Mouse (Mus musculus): ENCODE measurements around the gene Aktip.

Gene Aktip

DNA sequence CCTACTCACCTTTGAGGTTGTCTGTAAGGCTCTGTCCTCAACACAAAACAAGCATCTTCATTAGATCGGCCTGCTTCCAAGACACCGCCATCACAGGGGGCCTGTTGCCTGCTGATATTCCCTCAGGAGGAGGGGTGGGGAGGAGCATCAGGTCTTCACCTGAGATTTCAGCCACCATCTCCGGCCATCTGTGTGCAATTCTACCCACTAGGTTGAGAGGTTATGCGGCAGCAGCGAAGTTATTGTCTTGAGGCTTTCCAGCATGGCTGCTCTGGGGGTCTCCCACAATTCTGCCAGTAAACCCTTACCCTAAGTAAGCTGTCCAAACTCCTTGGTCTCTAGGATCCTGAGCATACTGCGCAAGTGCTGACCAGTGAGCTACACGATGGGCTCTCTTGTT, at the start of gene Aktip:
Gene Aktip (minus strand): TSS at position 101 of the 400 bp plus-strand sequence.
- no peak for DNase-seq (ENCODE audit: low read depth)

DNA sequence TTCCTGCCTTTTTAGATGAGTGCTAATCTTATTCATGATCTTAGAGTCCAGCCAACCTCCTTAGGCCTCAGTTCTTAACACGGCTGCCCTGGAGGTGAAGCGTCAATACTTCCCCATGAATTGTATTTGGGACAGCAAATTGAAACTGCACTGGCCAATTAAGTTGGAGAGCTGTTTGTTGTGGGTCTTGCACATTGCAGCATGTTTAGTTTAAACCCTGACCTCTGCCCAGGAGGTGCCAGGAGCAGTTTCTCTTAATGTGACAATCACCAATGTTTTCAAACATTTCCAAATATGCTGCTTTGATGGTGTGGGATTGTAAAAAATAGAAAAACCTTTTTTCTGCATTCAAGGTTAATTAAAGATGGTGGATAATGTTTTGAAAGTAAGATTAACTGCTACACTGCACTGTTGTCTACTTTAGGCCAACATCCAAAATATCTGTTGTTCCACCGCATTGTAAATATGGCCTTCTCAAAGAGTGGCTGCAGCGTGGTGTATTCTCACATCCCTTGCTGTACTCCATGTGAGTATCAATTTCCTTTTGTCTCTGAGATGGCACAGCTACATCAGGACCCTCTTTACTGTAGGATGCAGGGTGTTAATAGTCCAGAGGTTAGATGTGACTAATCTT, 46.2 kb upstream of the Aktip start:
- no peak for DNase-seq (ENCODE audit: low read depth)

DNA sequence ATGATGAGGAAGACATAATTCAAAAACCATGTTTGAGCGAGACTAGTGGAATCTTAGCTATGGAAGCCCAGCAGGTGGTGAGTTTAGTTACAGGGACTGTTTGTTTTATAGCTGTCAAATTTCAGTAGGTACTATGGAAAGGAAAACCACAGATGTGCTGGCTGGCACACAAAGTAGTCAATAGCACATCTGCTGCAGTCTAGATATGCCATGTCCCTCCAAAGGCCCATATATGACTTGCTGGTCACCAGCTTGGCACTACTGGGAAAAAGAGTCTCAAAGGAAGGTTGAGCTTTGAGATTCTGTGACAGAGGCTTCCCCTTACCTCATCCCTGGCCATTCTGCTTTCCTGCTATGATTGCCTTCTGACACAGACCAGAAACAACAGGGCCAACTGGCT, 42.9 kb upstream of the Aktip start:
- no peak for DNase-seq (ENCODE audit: low read depth)

DNA sequence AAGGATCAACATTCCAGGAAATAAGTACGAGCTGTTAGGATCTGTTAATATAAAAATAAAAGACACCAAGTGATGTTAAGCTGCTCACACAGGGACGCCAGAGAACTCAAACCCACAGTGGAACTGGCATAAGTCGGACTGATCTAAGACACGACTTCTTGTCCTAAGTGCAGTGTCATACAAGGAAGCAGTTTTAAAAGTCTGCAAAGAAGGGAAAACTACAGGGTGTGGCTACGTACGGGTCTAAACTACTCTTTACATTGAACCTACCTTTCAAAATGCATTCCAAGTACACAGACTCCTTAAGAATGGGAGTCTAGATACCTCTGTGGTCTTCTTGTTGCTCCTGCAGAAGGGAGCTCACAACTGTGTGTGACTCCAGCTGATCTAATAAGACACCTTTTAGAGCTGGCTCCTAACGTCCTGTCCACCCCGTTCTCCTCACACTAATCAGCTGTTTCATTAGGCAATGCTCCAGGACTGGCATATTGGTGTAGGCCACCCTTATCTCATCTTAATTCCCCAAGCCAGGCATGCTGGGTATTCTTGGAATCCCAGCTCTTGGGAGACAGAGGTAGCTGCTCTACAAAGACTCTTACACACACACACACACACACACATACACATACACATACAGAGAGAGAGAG, 42.2 kb upstream of the Aktip start:
- no peak for DNase-seq (ENCODE audit: low read depth)

DNA sequence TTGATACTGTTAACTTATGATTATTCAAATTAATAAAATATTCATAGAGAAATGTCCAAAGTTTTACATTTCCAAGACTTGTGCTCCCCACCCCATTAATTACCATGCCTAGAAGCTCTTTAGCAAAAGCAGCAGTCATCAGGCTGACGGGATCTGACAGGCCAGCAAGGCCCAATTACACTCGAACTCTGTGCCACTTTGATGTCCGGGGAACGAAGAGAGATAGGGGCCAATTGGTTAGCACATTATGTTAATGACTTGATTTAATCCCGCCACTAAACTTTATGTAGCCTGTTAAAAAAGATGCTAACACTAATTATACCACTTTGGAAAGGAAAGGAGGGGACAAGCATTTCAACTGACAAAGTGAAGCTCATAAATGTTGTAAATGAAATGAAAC, 41.6 kb upstream of the Aktip start:
- no peak for DNase-seq (ENCODE audit: low read depth)

DNA sequence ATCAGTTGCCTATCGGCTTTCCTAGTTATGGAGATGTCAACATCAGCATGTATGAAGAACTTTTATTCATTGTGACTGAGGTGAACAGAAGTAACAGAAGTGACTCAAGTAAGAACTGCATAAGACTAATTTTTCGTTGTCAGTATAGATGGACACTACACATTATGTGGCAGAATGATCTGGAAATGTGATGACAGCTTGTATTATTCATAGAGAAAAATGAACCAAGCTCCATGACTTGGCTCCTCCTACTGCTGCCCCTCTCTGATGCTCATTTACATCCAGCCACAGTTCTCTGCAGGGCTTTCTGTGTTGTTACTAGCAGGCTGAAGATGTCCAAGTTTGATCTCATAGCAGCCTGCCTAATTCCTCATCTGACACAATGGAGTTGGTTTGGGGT, 37.4 kb upstream of the Aktip start:
- no peak for DNase-seq (ENCODE audit: low read depth)

DNA sequence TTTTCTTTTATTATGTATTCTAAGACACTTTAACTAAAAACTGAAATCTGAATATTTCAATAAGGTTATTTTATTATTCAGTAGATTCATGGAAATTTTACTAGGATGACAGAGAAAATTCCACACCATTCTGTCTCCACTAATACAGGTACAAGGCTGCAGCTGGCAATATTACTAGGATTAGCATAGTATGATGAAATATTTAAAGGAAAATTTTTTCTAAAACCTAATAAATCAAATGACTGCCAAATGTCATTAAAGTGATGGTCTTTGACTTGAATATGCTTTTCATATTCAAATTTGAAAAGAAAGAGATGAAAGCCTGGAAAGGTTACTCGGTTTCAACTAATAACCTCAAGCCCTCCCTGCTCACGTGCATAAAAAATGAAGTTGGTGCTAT, 34.3 kb upstream of the Aktip start:
- DNase-seq (ENCODE audit: low read depth): no peak

DNA sequence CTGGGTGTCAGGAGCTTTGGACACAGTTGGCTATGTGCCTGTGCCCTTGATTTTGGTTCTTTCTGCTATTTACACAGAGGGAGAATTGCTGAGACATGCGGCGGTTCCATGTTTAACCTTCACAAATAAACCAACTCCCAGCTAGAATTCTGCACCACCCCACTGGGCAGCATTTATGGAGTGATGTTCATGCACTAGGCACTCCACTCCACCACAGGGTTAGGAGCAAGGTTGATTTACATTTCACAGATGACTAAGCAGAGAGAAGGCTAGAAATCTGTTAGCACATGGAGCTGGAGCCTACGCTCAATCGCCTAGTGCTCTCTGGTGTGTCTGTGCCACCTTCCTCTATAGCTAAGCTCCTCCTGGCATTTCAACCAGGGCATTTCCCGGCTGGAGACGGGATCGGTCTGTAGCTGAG, 27.7 kb upstream of the Aktip start:
- DNase-seq (ENCODE audit: low read depth): no peak

DNA sequence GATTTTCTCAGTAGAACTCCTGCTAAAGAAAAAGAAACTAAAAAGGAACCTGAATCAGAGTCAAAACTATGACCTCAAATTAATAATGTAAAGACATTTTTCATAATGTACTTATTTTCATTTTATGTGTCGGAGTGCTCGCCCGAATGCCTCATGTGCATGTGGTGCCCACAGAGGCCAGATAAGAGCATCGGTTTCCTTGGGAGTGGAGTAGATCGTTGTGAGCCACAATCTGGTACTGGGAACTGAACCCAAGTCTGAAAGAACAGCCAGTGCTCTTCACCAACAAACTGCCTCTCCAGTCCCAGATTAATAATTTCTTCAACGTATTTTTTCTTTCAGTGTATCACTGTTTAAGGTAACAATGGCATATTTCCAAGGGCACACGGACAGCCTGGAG, 24.5 kb upstream of the Aktip start:
- no peak for DNase-seq (ENCODE audit: low read depth)

DNA sequence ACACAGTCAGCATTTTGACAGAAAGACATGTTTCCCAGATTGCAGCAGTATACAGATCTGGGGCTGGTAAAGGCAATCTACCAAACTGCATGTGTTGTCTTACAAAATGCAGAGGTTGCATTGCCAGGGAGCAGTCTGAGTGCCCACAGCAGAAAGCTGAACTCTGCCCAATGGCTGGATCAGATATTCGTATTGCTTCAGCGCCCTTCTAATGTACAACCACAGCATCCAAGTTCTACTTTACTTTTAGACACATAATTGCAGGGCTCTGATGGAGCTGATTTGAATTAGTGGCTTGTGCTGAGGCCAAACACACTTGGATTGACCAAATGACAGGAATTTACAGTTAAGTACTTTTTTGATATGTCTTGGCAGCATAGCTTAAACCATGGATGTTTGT, 22.1 kb upstream of the Aktip start:
- no peak for DNase-seq (ENCODE audit: low read depth)

DNA sequence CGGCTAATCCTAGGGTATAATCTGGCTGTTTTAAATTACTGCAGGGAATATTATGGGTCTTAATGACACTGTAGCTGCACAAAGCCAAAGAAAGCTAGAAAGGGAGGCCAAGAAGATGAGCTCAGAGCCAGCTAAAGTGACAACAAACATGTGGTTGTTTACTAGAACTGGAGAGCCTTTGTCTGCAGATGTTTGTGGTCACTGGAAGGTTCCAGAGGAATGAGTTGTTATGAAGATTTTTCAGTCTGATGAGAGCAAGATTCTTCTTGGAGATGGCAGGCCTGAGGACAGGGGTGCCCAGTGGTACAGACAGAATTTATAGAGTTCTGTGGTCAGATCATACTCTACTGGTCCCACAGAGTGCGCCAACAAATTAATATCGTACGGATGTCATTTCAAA, 18.5 kb upstream of the Aktip start:
- DNase-seq (ENCODE audit: low read depth): no peak

DNA sequence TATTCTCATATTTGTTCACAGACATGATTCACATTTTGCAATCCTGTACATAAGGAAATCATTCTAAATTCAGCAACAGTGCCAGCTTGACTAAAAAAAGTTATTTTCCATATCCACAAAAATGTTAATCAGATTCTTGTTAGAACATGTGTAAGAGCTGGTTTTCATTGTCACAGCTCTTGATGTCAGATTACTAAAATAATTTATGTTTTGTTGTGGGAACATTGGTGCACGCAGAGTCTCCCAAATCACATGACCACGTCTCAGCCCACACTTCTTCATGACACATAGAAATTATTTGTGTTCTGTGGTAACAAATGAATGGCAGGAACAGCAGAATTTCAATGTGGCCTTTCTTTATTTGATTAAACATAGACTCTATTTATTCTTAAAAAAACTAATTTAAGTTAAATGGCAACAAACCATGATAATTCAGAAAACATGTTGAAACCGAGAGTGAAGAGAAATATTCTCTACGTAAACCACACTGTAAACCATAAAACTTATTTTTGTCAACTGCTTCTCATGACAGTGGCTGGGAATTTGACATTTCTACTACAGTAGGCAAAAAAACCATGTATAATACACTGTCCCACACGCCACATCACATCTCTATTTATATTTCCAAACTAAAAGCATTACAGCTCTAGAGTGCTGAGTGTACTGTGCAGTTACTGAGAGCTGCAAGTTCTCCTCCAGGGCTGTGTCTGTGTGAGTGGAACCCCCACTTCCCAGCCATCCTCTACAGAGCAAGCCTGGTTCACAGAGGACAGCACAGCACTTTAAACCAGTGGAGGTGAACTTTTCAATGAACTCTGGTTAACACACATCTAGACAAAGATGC, 17.5 kb upstream of the Aktip start:
- no peak for DNase-seq (ENCODE audit: low read depth)

DNA sequence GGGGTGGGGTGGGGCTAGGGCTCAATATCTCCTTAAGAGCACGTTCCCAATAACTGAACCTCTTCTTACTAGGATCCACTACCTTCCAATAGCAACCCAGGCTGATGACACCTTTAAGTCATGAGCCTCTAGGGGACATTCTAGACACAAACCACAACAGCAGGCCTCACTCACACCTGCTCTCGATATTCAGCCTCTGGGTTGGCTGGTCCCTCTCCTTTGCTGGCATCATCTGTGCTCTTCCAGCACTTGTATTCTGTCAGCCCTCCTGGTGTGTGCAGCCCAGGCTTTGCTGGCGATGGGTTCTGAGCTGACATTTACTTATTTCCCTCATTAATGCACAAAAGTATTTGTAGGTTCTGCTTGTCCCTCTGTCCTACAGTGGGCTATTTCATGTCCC, 14.5 kb upstream of the Aktip start:
- no peak for DNase-seq (ENCODE audit: low read depth)

DNA sequence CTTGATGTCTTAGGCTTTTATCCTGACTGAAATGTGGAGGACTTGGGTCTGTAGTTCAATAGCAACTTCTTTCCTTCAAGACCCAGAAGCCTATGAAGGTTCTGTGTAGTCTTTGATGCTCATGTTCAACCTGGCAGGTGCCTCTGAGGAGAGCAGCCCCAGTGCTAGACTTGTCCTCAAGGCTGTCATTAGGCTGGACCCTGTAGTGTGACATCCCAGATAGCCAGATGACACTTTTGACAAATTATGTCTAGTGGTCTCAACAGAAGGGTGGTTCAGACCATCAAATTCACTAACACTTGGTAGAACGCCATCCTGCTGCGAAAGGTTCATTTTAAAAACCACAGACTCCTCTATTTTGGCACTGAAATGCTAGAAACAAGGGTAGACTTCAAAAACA, 13.2 kb upstream of the Aktip start:
- no peak for DNase-seq (ENCODE audit: low read depth)

DNA sequence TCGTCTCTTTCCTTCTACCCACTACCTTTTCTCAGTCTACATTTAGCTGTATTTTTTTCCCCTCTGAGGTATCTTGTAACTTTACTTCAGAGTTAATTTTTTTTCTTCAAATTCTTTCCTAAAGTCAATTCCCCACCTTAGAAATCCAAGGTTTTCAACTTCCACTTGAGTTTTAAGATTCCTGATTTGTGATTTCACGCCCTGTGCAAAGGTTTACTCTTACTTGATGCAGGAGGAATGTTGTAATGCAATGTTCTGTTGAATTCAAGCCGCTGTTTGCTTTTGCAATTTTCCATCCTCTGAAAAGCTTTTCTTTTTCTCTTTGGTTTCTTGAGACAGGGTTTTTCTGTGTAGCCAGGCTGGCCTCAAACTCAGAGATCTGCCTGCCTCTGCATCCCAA, 9.9 kb upstream of the Aktip start:
- DNase-seq (ENCODE audit: low read depth): no peak

DNA sequence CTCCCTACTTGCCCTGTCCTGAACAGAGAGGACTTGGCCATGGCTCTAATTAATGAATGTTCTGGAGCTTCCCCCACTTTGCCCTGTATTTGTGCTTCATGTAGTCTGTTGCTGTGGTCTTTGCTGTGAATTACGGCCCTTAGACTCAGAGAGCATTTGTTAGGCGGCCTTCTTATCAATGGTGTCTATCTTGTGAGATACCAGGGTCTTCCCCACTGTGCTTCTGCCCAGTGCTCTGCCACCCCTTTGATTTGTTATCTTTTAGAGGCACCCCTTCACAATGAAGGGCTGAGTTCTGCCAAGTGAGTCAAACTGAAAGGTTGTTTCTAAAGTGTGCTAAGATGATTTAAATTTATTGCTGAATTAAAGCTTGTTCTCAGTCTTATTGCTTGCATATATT, 7.9 kb upstream of the Aktip start:
- no peak for DNase-seq (ENCODE audit: low read depth)

DNA sequence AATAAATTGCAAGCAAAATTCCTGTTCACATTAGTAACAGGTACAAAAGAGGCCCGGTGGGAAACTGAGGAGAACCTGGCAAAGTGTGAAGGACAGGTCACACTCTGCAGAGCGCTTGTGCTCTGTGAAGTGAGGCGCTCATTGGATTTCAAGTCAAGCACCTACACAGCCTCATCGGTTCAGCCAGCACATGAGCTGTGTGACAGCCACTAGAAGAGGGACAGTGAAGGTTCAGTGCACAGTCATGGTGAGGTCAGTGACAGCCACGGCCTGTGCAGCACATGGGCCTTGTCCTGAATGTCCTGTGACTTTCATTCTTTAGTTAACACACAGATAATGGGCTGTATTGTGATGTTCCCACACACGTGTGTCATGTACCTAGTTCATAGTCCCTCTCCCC, 6.1 kb upstream of the Aktip start:
- DNase-seq (ENCODE audit: low read depth): no peak

DNA sequence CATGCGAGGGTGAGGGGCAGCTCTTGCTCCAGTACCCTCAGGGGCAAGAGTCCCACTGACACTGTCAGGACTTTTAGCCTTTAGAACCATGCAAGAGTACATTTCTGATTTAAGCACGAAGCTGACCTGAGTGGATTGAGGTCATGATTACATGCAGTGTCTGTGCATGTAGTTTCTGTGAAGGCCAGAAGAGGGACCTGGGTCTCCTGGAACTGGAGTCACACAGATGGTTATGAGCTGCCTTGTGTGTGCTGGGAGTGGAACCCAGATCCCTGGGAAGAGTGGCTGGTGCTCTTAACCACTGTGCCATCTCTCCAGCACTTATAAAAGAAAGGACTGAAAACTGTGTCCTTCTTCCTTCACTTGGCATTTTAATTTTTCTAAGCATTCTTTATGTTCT, 1.4 kb upstream of the Aktip start:
- DNase-seq (ENCODE audit: low read depth): no peak

DNA sequence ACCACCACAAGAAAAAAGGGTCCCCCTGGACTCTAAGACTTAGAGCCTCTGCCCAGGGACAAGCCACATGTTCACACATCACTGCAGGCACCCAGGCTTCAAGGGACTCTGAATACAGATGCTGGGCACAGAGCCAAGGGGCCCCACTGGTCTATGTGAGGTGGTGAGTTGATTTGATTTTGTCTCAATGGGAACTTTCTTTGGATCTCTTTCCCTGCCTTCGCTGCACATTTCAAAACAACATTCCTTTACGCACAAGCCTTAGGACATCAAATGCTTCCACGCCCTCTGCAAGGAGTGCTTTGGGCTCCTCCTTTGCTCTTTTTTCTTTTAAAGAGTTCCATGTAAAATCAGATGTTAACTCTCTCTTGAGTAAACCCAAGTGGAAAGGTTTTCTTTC, 1.7 kb downstream of the Aktip start:
- no peak for DNase-seq (ENCODE audit: low read depth)

DNA sequence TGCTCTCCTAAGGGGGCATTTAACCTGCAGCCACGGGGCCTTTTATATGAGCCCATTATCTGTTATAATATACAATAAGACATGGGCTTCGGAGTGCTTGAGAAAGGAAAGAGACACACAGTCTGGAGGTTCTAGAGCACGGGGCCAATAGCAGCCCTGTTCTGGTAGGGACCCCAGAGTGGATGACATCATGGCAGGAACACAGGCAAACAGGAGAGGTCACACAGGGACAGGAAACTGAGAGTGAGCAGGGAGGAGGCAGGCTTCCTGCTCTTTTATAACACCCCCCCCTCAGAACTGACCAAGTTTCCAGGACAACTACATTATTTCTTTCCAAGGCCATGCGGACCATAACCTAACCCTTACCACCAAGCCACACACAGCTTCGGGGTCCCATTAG, 2.5 kb downstream of the Aktip start:
- no peak for DNase-seq (ENCODE audit: low read depth)

DNA sequence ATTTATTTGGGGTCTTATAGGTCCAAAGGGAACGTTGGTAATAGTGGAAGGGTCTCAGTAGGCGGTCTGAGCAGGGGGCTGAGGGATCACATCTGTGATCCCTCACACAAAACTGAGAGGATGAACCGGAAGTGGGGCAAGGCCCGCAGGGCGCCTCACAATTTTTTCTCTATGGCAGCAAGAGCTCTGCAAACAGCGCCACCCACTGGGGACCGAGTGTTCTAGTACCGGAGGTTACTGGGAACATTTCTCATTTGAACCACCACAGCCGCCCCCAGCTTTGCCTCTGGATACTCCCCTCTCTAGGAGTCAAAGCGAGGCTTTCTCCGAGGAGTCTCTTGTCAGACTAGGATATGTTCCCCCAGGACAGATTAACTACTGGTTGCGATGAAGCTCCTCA, 3.1 kb downstream of the Aktip start:
- DNase-seq (ENCODE audit: low read depth): no peak

DNA sequence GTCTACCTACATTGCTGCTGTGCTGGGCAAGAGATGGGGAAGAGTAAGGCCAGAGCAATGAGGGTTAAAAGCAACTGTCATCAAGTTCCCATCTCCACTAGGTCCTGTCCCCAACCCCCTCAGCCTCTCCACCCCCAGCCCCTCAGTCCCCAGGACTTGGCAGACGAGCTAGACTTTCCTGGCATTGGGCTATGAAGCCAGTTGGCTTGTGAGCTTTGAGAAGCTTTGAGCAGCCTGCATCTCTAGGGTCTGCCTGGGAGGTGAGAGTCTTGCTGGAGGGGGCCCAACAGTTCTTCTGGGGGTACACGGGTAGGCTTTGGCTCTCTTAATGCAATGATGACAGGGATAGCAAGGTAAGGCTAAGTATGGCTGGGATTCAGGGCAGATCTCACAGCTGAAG, 5.7 kb downstream of the Aktip start:
- DNase-seq (ENCODE audit: low read depth): no peak

DNA sequence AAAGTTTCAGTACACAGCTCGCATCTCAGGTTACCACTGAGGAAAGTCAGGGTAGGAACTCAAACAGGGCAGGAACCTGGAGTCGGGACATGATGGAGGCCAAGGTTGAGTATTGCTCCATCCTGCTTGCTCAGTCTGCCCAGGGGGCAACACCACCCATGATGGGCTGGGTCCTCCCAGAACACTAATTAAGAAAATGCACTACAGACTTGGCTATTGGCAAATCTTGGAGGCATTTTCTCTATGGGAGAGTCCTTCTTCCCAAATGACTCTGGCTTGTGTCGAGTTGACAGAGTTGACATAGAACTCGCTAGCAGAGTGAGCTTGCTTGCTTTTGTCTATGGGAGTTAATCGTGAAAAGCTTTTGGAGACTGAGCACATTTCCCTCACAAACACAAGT, 6.8 kb downstream of the Aktip start:
- DNase-seq (ENCODE audit: low read depth): no peak

Data from c-Kit-positive CD71-negative TER-119-negative erythroid progenitor cells, embryonic 14.5 days (primary cell).